ENCODE assay signal across 15 mouse cellular contexts in genomic region chr12:71204303-71204702, GRCm38 (mm10).
DNase-seq lines count a peak whose midpoint lies in the region; ATAC-seq and TF ChIP-seq lines count a peak whose summit lies in the region.
"Had no signal": no experiment of that assay in that cellular context is flagged by ENCODE, and none has a peak within 500 bp of the region (broad histone marks: within the 10 kb centered on the region; RNA-seq: fewer than 3 reads in every experiment).

No protein-coding gene starts in this region.

- WGBS in heart, postnatal 0 days: 93% methylated on average over 3 of the region's 3 CpGs
- WGBS in heart, embryonic 11.5 days (ENCODE audit: insufficient replicate concordance): 86% methylated on average over 3 of the region's 3 CpGs
- WGBS in liver, postnatal 0 days (ENCODE audit: insufficient replicate concordance): 82% methylated on average over 3 of the region's 3 CpGs

- no peak overlapping the region for H3K4me2 ChIP-seq in heart, postnatal 0 days (ENCODE audit: low read depth, low read length)
- H3K4me2 ChIP-seq in heart, embryonic 11.5 days: no peak overlapping the region
- no peak overlapping the region for H3K4me2 ChIP-seq in liver, postnatal 0 days (ENCODE audit: low read depth, low read length)

- no peaks in the 10 kb centered on the region for H3K27me3 ChIP-seq in heart, postnatal 0 days (ENCODE audit: control insufficient read depth, insufficient read depth, low read length)
- H3K27me3 ChIP-seq in heart, embryonic 11.5 days (ENCODE audit: control insufficient read depth, insufficient read depth, low read length): no peaks in the 10 kb centered on the region
- H3K27me3 ChIP-seq in liver, postnatal 0 days (ENCODE audit: insufficient read depth, low read length): no peaks in the 10 kb centered on the region
- H3K27me3 ChIP-seq: megakaryocyte, embryonic 14.5 days had no signal

- DNase-seq in adrenal gland, postnatal 10 days: peak; percentile 16
- no peak for DNase-seq in adrenal gland, adult 2 months
- DNase-seq in heart, postnatal 0 days (ENCODE audit: low spot score): no peak
- no peak for DNase-seq in liver, postnatal 0 days
- no peak for DNase-seq in liver
- DNase-seq in embryo, embryonic 10.5 days (ENCODE audit: low spot score): peak; percentile 40
- DNase-seq in urinary bladder, postnatal 4 days (ENCODE audit: low spot score in 2 of 2): no peak
- DNase-seq: adrenal gland, adult 8-10 months; heart, postnatal 14 days; lung, adult 2 months; right cerebral cortex, postnatal 4 days had no signal

- H3K9me3 ChIP-seq in heart, postnatal 0 days (replicated peaks; ENCODE audit: control insufficient read depth, low read length): no peaks in the 10 kb centered on the region
- H3K9me3 ChIP-seq in heart, embryonic 11.5 days (replicated peaks; ENCODE audit: control insufficient read depth, low read length): no peaks in the 10 kb centered on the region
- no peaks in the 10 kb centered on the region for H3K9me3 ChIP-seq in liver, postnatal 0 days (ENCODE audit: low read length)
- H3K9me3 ChIP-seq: megakaryocyte, embryonic 14.5 days had no signal

- H3K9ac ChIP-seq in heart, postnatal 0 days (replicated peaks; ENCODE audit: low read depth, low read length): no peak overlapping the region
- H3K9ac ChIP-seq in heart, embryonic 11.5 days (ENCODE audit: low read depth, low read length): no peak overlapping the region
- H3K9ac ChIP-seq in liver, postnatal 0 days (replicated peaks): no peak overlapping the region

- no peak for ATAC-seq in heart, postnatal 0 days (ENCODE audit: insufficient read depth, low read depth)
- ATAC-seq in heart, embryonic 11.5 days (replicated peaks; ENCODE audit: insufficient number of reproducible peaks, low FRiP score, low TSS enrichment): no peak
- ATAC-seq in liver, postnatal 0 days: no peak
- ATAC-seq: inflammation-experienced regulatory T-cells, adult 6 months had no signal

- no peak overlapping the region for H3K27ac ChIP-seq in heart, postnatal 0 days (ENCODE audit: low read depth)
- H3K27ac ChIP-seq in heart, embryonic 11.5 days (ENCODE audit: low read depth, low read length): no peak overlapping the region
- no peak overlapping the region for H3K27ac ChIP-seq in liver, postnatal 0 days (ENCODE audit: low read depth)

- peaks cover 8% of the 10 kb centered on the region; the same call in 1 of the 2 replicates for H3K36me3 ChIP-seq in heart, postnatal 0 days (replicated peaks; ENCODE audit: control insufficient read depth, insufficient read depth, low read length)
- H3K36me3 ChIP-seq in heart, embryonic 11.5 days (ENCODE audit: control insufficient read depth, insufficient read depth, low read length): no peaks in the 10 kb centered on the region; the same call in 1 of the 2 replicates
- peaks cover 19% of the 10 kb centered on the region; the same call in 1 of the 2 replicates for H3K36me3 ChIP-seq in liver, postnatal 0 days (replicated peaks; ENCODE audit: insufficient read depth, low read length)

- no peaks in the 10 kb centered on the region for H3K4me1 ChIP-seq in heart, postnatal 0 days (ENCODE audit: control insufficient read depth, insufficient read depth)
- H3K4me1 ChIP-seq in heart, embryonic 11.5 days (ENCODE audit: control insufficient read depth, insufficient read depth, low read length): peaks cover 9% of the 10 kb centered on the region; the same call in 1 of the 2 replicates
- no peaks in the 10 kb centered on the region for H3K4me1 ChIP-seq in liver, postnatal 0 days (ENCODE audit: insufficient read depth)
- H3K4me1 ChIP-seq: megakaryocyte, embryonic 14.5 days had no signal

- H3K4me3 ChIP-seq in heart, postnatal 0 days (ENCODE audit: low read depth, low read length): no peak overlapping the region
- no peak overlapping the region for H3K4me3 ChIP-seq in heart, embryonic 11.5 days (ENCODE audit: low read depth, low read length)
- H3K4me3 ChIP-seq in liver, postnatal 0 days (ENCODE audit: low read depth, low read length): no peak overlapping the region
- H3K4me3 ChIP-seq: megakaryocyte, embryonic 14.5 days; myocyte had no signal

- TF ChIP-seq CTCF in heart, postnatal 0 days (IDR thresholded peaks at IDR 0.05; ENCODE audit: low read depth): peak; percentile 35
- TF ChIP-seq CTCF in liver, postnatal 0 days (IDR thresholded peaks at IDR 0.05; ENCODE audit: low read depth): peak; percentile 18; the same call in 1 of the 2 replicates

- no peak for TF ChIP-seq EP300 in heart, postnatal 0 days (IDR thresholded peaks at IDR 0.05; ENCODE audit: low read depth)
- no peak for TF ChIP-seq EP300 in liver, postnatal 0 days (IDR thresholded peaks at IDR 0.05; ENCODE audit: low read depth)

Comparison
In these comparisons a context has a peak if more than half of its experiments do, and no peak if none do; other contexts are left out.
1. DNase-seq: peak in adrenal gland, postnatal 10 days (single experiment) and embryo, embryonic 10.5 days (single experiment); none in adrenal gland, adult 2 months (single experiment), heart, postnatal 0 days (single experiment), liver, postnatal 0 days (single experiment), liver (single experiment) and urinary bladder, postnatal 4 days (0 of 2).